Mouse (Mus musculus): ENCODE results near the gene Smim9.

GRCm38 (mm10) chrX:75130467-75131160, 33.0 kb downstream of the Smim9 start, which contains the start of gene Mpp1:
- TF ChIP-seq CTCF (conservative IDR thresholded peaks at IDR 0.05; ENCODE audit: insufficient read depth, insufficient read length, low read depth, low read length) (no peak), POLR2A (IDR thresholded peaks at IDR 0.05; ENCODE audit: low read depth, low read length) (peak; percentile 90)
